Mouse (Mus musculus) CD4-positive helper T cell, adult 2 months (primary cell): ENCODE data around the gene Cebpe.
A peak's percentile ranks its signal among the peaks of the same experiment; 100 is the strongest.

Source experiments
- DNase-seq: peaks from one replicate; pipeline ENCODE4 v3.0.0-alpha.2; 2012; ENCODE audit warnings: low read depth, missing footprints, low spot score

Cebpe gene

DNA sequence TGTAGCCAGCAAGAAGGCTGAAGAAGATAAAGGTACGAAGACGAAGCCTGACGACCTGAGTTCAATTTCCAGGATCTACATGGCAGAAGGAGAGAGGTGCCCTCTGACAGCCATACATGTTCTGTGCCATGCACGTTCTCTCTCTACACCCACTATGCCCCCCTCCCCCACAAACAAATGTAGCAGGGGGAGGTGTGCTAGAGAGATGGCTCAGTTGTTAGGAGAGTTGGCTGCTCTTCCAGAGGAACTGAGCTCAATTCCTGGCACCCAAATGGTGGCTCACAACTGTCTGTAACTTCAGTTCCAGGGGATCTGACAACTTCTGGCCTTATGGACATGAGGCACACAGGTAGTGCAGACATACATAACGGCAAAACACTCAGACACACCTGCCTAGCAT, 35.7 kb downstream of the Cebpe start:
- DNase-seq, result no peak

- no peak for DNase-seq
These were observed 37.7 kb downstream of the Cebpe start for GRCm38 (mm10) chr14:54674317-54674716.

DNA sequence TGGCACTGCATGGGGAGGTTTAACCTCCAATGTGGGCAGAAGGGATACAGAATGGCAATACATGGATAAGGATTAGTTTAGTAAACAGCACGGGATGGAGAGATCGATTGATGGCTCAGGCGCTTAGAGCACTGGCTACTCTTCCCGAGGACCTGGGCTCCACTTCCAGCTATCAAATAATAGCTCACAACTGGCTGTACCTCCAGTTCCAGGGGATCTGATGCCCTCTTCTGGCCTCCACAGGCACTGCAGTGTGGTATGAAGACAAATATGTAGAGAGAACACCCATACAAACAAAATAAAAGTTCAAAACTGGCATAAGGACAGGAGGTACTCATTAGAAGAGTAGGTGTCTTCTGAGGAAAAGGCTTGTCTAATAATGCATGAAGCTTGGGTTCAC, 42.6 kb downstream of the Cebpe start:
- peak; percentile 55 for DNase-seq

GRCm38 (mm10) chr14:54664477-54665222, 47.3 kb downstream of the Cebpe start:
- no peak for DNase-seq
